Mouse (Mus musculus): Measurements from ENCODE around the gene Zfand2a. TPM values are rescaled to one million over a fixed set of nuclear protein-coding genes. Genes with fewer than 3 reads are reported as not detected.
A peak's percentile ranks its signal among the peaks of the same experiment; 100 is the strongest.

Zfand2a gene
- total RNA-seq, 1 experiment = 17.4 TPM

DNA sequence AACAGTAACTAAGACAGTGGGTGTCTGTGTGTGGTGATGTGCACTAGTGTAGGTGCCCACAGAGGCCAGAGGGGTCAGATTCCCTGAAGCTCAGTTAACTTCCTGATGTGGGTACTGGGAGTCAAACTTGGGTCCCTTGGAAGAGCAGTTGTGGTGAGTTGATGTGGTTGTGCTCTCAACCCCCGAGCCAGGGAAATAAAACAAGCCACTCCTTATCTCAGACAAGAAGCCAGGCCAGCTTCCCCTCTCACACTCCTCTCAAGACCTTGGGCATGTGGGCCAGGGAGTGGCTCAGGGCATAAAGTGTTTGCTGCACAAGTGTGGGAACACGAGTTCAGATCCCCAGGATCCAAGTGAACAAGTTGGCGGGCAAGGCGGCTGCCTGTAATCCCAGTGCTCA lies 17.5 kb downstream of the Zfand2a start:
- H3K4me1 ChIP-seq (ENCODE audit: control insufficient read depth in 2 of 2, insufficient read depth in 2 of 2, low read length in 2 of 2, poor library complexity in 1 of 2) = no peaks in the 10 kb centered on the region
- H3K9ac ChIP-seq (ENCODE audit: insufficient read depth, low read depth, low read length, poor library complexity, severe bottlenecking) = no peak overlapping the region
- H3K4me3 ChIP-seq (ENCODE audit: insufficient read depth in 1 of 2, low read depth in 1 of 2, low read length in 2 of 2, poor library complexity in 1 of 2, severe bottlenecking in 1 of 2) = no peak overlapping the region
- H3K36me3 ChIP-seq (ENCODE audit: control insufficient read depth, insufficient read depth, low read length, poor library complexity, severe bottlenecking) = no peaks in the 10 kb centered on the region
- TF ChIP-seq MAFK (IDR thresholded peaks at IDR 0.05; ENCODE audit: insufficient read depth, low read depth, low read length) = no peak
- no peak for TF ChIP-seq ZC3H11A (IDR thresholded peaks at IDR 0.05; ENCODE audit: borderline replicate concordance, low read depth, low read length)
- no peak for TF ChIP-seq HCFC1 (IDR thresholded peaks at IDR 0.05; ENCODE audit: borderline replicate concordance, insufficient read depth, low read length)
- TF ChIP-seq ZNF384 (IDR thresholded peaks at IDR 0.05; ENCODE audit: low read depth, low read length) = no peak
- TF ChIP-seq CHD2 (IDR thresholded peaks at IDR 0.05; ENCODE audit: low read depth, low read length) = no peak
- H3K27ac ChIP-seq (ENCODE audit: insufficient read depth, low read depth, low read length, poor library complexity, severe bottlenecking) = no peak overlapping the region
- H3K9me3 ChIP-seq (ENCODE audit: control insufficient read depth, insufficient read depth, low read depth, low read length) = no peaks in the 10 kb centered on the region
- in situ Hi-C loops (cut with MboI; ENCODE audit: low sequenced_read_pairs in 2 of 2, unreplicated experiment in 2 of 2) = no loop called here
- DNase-seq (ENCODE audit: low read depth, low spot score) = no peak

DNA sequence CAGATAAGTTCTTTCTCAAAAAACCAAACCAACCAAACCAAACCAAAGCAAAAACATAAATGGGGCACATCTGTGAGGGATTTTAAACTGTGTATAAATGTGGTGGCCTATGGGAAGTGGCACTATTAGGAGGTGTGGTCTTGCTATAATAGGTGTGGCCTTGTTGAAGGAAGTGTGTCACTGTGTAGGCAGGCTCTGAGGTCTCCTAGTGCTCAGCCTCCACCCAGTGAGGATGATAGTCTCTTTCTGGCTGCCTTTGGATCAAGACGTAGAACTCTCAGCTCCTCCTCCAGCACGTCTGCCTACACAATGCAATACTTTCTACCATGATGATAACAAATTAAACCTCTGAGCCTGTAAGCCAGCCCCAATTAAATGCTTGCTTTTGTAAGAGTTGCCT lies 18.0 kb downstream of the Zfand2a start:
- in situ Hi-C loops (cut with MboI; ENCODE audit: low sequenced_read_pairs in 2 of 2, unreplicated experiment in 2 of 2) = no loop called here
- H3K27ac ChIP-seq (ENCODE audit: insufficient read depth, low read depth, low read length, poor library complexity, severe bottlenecking) = no peak overlapping the region
- H3K9me3 ChIP-seq (ENCODE audit: control insufficient read depth, insufficient read depth, low read depth, low read length) = no peaks in the 10 kb centered on the region
- H3K9ac ChIP-seq (ENCODE audit: insufficient read depth, low read depth, low read length, poor library complexity, severe bottlenecking) = no peak overlapping the region
- no peak overlapping the region for H3K4me3 ChIP-seq (ENCODE audit: insufficient read depth in 1 of 2, low read depth in 1 of 2, low read length in 2 of 2, poor library complexity in 1 of 2, severe bottlenecking in 1 of 2)
- TF ChIP-seq ZNF384 (IDR thresholded peaks at IDR 0.05; ENCODE audit: low read depth, low read length) (no peak), MAFK (IDR thresholded peaks at IDR 0.05; ENCODE audit: insufficient read depth, low read depth, low read length) (no peak), HCFC1 (IDR thresholded peaks at IDR 0.05; ENCODE audit: borderline replicate concordance, insufficient read depth, low read length) (no peak), ZC3H11A (IDR thresholded peaks at IDR 0.05; ENCODE audit: borderline replicate concordance, low read depth, low read length) (no peak), CHD2 (IDR thresholded peaks at IDR 0.05; ENCODE audit: low read depth, low read length) (no peak)
- no peaks in the 10 kb centered on the region for H3K4me1 ChIP-seq (ENCODE audit: control insufficient read depth in 2 of 2, insufficient read depth in 2 of 2, low read length in 2 of 2, poor library complexity in 1 of 2)
- H3K36me3 ChIP-seq (ENCODE audit: control insufficient read depth, insufficient read depth, low read length, poor library complexity, severe bottlenecking) = no peaks in the 10 kb centered on the region
- no peak for DNase-seq (ENCODE audit: low read depth, low spot score)

DNA sequence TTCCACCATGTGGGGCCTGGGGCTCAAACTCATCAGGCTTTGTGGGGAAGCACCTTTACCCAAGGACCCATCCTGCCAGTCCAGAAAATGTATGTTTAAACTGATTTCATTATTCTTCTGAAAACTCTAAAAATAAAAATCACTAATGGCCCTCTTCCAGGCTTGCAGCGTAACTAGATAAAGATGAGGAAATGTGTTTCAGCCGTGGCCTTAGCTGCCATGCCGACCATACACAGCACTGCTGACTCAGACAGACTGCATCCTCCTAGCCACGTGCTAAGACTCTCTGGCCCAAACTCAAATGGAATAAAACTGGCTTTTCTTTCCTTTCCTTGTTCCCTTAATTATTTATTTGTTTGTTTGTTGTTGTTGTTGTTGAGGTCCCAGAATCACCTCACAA lies 19.5 kb downstream of the Zfand2a start:
- Histone ChIP-seq H3K4me3 (ENCODE audit: insufficient read depth in 1 of 2, low read depth in 1 of 2, low read length in 2 of 2, poor library complexity in 1 of 2, severe bottlenecking in 1 of 2) (no peak overlapping the region), H3K9me3 (ENCODE audit: control insufficient read depth, insufficient read depth, low read depth, low read length) (no peaks in the 10 kb centered on the region), H3K27ac (ENCODE audit: insufficient read depth, low read depth, low read length, poor library complexity, severe bottlenecking) (no peak overlapping the region), H3K9ac (ENCODE audit: insufficient read depth, low read depth, low read length, poor library complexity, severe bottlenecking) (no peak overlapping the region), H3K36me3 (ENCODE audit: control insufficient read depth, insufficient read depth, low read length, poor library complexity, severe bottlenecking) (no peaks in the 10 kb centered on the region), H3K4me1 (ENCODE audit: control insufficient read depth in 2 of 2, insufficient read depth in 2 of 2, low read length in 2 of 2, poor library complexity in 1 of 2) (no peaks in the 10 kb centered on the region)
- in situ Hi-C loops (cut with MboI; ENCODE audit: low sequenced_read_pairs in 2 of 2, unreplicated experiment in 2 of 2) = no loop called here
- DNase-seq (ENCODE audit: low read depth, low spot score) = no peak
- TF ChIP-seq CHD2 (IDR thresholded peaks at IDR 0.05; ENCODE audit: low read depth, low read length) = no peak
- TF ChIP-seq ZC3H11A (IDR thresholded peaks at IDR 0.05; ENCODE audit: borderline replicate concordance, low read depth, low read length) = no peak

DNA sequence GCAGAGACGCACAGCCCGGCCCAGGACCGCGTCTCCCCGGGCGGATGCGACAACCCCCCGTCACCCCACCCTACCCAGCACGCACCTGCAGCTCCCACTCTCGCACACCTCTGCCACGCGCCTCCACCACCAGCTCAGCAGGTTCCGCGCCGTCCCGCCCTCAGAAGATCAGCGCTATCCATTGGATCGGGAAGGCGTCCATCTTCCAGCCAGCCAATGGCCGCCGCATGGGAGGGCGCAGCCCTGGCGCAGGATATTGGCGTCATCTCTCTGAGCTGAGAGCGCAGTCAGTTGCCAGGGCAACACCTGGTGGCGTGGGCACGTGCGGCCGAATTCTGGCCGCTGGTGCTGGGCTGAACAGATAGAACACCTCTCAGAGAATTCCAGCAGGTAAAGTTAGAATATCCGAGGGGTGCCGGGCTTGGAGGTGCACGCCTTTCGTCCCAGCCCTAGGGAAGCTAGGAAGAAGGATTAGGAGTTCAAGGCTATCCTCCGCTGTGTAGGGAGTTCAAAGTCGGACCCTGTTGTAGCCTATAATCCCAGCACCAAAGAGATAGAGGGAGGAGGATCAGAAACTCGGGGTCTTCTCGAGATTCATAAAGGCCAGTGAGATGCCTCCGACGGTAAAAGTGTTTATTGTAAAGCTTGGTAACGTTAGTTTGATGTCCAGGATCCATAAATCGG lies 23.8 kb downstream of the Zfand2a start, which contains the start of gene 3110082I17Rik:
Gene 3110082I17Rik, minus strand, starts transcription at position 144 of the 684 bp plus-strand sequence.
- Histone ChIP-seq H3K4me3 (ENCODE audit: insufficient read depth in 1 of 2, low read depth in 1 of 2, low read length in 2 of 2, poor library complexity in 1 of 2, severe bottlenecking in 1 of 2) (peak within 1 kb of the TSS; percentile 81 to 86), H3K36me3 (ENCODE audit: control insufficient read depth, insufficient read depth, low read length, poor library complexity, severe bottlenecking) (peaks cover 6% of the 10 kb centered on the region; the same call in 1 of the 2 replicates), H3K9me3 (ENCODE audit: control insufficient read depth, insufficient read depth, low read depth, low read length) (no peaks in the 10 kb centered on the region), H3K9ac (ENCODE audit: insufficient read depth, low read depth, low read length, poor library complexity, severe bottlenecking) (peak within 1 kb of the TSS; percentile 87), H3K4me1 (ENCODE audit: control insufficient read depth in 2 of 2, insufficient read depth in 2 of 2, low read length in 2 of 2, poor library complexity in 1 of 2) (no peaks in the 10 kb centered on the region), H3K27ac (ENCODE audit: insufficient read depth, low read depth, low read length, poor library complexity, severe bottlenecking) (no peak within 1 kb of the TSS)
- TF ChIP-seq HCFC1 (IDR thresholded peaks at IDR 0.05; ENCODE audit: borderline replicate concordance, insufficient read depth, low read length) = peak; percentile 80; the same call in 1 of the 2 replicates
- no peak for TF ChIP-seq ZC3H11A (IDR thresholded peaks at IDR 0.05; ENCODE audit: borderline replicate concordance, low read depth, low read length)
- TF ChIP-seq ZNF384 (IDR thresholded peaks at IDR 0.05; ENCODE audit: low read depth, low read length) = no peak
- TF ChIP-seq CHD2 (IDR thresholded peaks at IDR 0.05; ENCODE audit: low read depth, low read length) = peak; percentile 96
- TF ChIP-seq MAFK (IDR thresholded peaks at IDR 0.05; ENCODE audit: insufficient read depth, low read depth, low read length) = peak; percentile 57; the same call in 1 of the 2 replicates
- DNase-seq (ENCODE audit: low read depth, low spot score) = peak; percentile 96
- in situ Hi-C loops (cut with MboI; ENCODE audit: low sequenced_read_pairs in 2 of 2, unreplicated experiment in 2 of 2) = no loop called here
